Mouse (Mus musculus) kidney, embryonic 14.5 days (tissue): ENCODE measurements around the gene 2300002M23Rik. TPM values are rescaled to one million over a fixed set of nuclear protein-coding genes. Genes with fewer than 3 reads are reported as not detected.

Source experiments
- ATAC-seq: fragments of 200-750 bp; cut with Nextera tagmentation; 2 replicates; pipeline ENCODE4 v1.8.0; 2017; ENCODE audit warnings: moderate number of reproducible peaks, mild to moderate bottlenecking, moderate TSS enrichment, moderate library complexity; ENCODE audit not compliant: low FRiP score, low TSS enrichment
- H3K27ac ChIP-seq: fragments of 300-500 bp; sonication (generic); 2 replicates; pipeline ENCODE4 v1.5.1; 2014; ENCODE audit warnings: low read depth, mild to moderate bottlenecking, low read length, moderate library complexity, mixed read lengths
- H3K27me3 ChIP-seq: fragments of 300-500 bp; sonication (generic); 2 replicates; pipeline ENCODE4 v1.6.1; 2014; ENCODE audit warnings: mild to moderate bottlenecking, low read length; ENCODE audit not compliant: control insufficient read depth, insufficient read depth
- H3K36me3 ChIP-seq: fragments of 300-500 bp; sonication (generic); 2 replicates; pipeline ENCODE4 v1.6.1; 2014; ENCODE audit warnings: low read length, mixed read lengths; ENCODE audit not compliant: control insufficient read depth, insufficient read depth
- H3K4me1 ChIP-seq: fragments of 300-500 bp; sonication (generic); 2 replicates; pipeline ENCODE4 v1.6.1; 2014; ENCODE audit warnings: low read length, mixed read lengths; ENCODE audit not compliant: control insufficient read depth, insufficient read depth
- H3K4me2 ChIP-seq: fragments of 300-500 bp; sonication (generic); replicated peaks from 2 replicates; pipeline ENCODE4 v1.6.1; 2014; ENCODE audit warnings: low read depth, mild to moderate bottlenecking, low read length
- H3K4me3 ChIP-seq: fragments of 300-500 bp; sonication (generic); 2 replicates; pipeline ENCODE4 v1.5.1; 2014; ENCODE audit warnings: mild to moderate bottlenecking, low read length
- H3K9ac ChIP-seq: fragments of 300-500 bp; sonication (generic); 2 replicates; pipeline ENCODE4 v1.6.1; 2014; ENCODE audit warnings: low read depth, mild to moderate bottlenecking, low read length, moderate library complexity
- H3K9me3 ChIP-seq: fragments of 300-500 bp; sonication (generic); 2 replicates; pipeline ENCODE4 v1.6.1; 2016; ENCODE audit warnings: low read length; ENCODE audit not compliant: control insufficient read depth
- WGBS: fragments of 180-500 bp; shearing (Covaris S2); extraction: QIAGEN DNeasy Blood & Tissue Kit; methylation state at CpG from one replicate; pipeline ENCODE4 v1.1.7; 2014; 5-methylcytosine and 5-hydroxymethylcytosine counted together
- polyA plus RNA-seq: library from polyadenylated mRNA; unstranded; fragments of >200 nt; fragmentation: Nextera tagmentation; extraction: Ambion mirVana; gene quantifications from 2 replicates; pipeline ENCODE4 v1.2.1, GENCODE M21; 2014

The 2300002M23Rik gene
- polyA plus RNA-seq, 1 experiment from 2014 or later: not detected

DNA sequence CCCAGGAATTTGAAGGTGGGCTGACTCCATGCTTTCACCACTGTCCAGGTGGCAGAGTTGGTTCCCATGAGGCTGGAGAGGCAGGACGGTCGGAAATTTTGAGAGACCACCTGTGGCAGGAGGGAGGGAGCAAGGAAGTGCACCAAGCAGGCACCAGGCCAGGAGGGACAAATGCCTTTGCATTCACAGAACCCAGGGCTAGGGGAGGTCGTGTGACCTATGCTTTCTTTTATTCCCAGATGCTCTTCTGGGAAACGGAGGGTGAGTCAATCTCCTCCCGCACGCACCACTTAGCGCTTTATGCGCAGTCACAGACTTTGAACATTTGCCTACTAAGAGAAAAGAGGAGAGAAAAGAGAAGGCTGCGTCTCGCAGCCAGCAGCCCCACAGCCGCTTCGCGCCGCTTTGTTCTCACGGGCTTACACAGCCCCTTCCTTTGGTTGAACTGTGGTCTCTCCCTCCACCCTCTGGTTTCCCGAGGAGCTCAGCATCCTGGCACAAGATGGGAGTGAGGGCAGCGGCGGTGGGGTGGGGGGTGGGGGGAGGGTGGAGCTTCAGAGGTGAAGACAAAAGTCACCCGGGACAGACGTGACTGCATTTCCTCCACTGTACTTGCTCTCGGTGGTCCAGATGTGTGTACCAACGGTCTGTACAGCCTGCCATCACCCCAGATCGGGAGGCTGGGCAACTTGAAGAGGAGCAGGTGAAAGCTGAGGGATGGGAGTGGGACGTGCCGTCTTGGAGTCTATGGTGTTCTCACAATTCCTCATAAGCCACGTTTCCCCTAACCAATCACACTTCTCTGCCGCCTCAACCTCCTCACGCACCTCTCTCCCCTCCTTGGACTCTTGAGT, 2.1 kb downstream of the 2300002M23Rik start:
- Histone ChIP-seq H3K27me3 (peaks cover 18% of the 10 kb centered on the region), H3K4me2 (peak overlapping the region; percentile 41), H3K4me1 (peaks cover 3% of the 10 kb centered on the region; the same call in 1 of the 2 replicates), H3K36me3 (no peaks in the 10 kb centered on the region), H3K9ac (no peak overlapping the region), H3K9me3 (no peaks in the 10 kb centered on the region), H3K27ac (no peak overlapping the region), H3K4me3 (peak overlapping the region; percentile 20)
- WGBS: 5% methylated on average over 28 of the region's 28 CpGs
- ATAC-seq: no peak

DNA sequence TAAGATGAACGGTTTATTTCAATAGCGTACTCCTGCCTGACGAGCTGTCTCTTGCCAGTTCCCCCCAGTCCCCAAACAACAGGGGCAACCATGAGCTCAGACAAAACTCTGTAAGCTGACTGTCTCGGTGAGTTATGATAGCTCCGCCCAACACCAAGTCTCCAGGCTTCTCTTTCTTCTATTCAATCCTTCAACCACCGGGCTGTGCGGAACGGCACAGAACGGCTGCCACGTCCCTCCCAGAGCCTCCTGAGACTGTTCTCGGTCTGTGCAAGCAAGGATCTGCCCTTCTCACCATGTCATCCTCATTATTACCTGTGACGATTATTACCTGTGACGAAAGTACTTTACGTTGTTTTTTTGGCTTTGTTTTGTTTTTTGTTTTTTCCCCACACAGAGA, 3.6 kb downstream of the 2300002M23Rik start:
- Histone ChIP-seq H3K9ac (no peak overlapping the region), H3K27ac (no peak overlapping the region), H3K27me3 (peaks cover 18% of the 10 kb centered on the region), H3K36me3 (no peaks in the 10 kb centered on the region), H3K4me3 (no peak overlapping the region), H3K4me2 (no peak overlapping the region), H3K9me3 (no peaks in the 10 kb centered on the region), H3K4me1 (peaks cover 3% of the 10 kb centered on the region; the same call in 1 of the 2 replicates)
- no peak for ATAC-seq
- WGBS: 85% methylated on average over 14 of the region's 14 CpGs

DNA sequence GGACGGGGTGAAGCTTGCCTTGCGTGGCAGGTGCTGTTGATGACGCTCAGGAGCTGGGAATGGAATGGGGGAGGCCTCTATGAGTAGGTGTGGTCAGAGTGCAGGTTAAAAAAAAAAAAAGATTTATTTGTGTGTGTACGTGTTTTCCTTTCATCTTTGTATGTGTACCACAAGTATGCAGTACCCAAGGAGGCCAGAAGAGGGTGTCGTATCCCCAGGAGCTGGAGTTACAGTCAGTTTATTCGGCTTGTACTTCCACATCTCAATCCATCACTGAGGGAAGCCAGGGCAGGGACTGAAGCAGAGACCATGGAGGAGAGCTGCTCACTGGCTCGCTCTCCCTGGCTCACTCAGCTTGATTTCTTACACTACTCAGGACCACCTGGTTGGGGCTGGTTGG, 4.2 kb downstream of the 2300002M23Rik start:
- Histone ChIP-seq H3K27me3 (peaks cover 18% of the 10 kb centered on the region), H3K36me3 (no peaks in the 10 kb centered on the region), H3K4me2 (no peak overlapping the region), H3K27ac (no peak overlapping the region), H3K4me1 (peaks cover 3% of the 10 kb centered on the region; the same call in 1 of the 2 replicates), H3K9ac (no peak overlapping the region), H3K9me3 (no peaks in the 10 kb centered on the region), H3K4me3 (no peak overlapping the region)
- no peak for ATAC-seq
- 93% methylated on average over 7 of the region's 7 CpGs for WGBS

DNA sequence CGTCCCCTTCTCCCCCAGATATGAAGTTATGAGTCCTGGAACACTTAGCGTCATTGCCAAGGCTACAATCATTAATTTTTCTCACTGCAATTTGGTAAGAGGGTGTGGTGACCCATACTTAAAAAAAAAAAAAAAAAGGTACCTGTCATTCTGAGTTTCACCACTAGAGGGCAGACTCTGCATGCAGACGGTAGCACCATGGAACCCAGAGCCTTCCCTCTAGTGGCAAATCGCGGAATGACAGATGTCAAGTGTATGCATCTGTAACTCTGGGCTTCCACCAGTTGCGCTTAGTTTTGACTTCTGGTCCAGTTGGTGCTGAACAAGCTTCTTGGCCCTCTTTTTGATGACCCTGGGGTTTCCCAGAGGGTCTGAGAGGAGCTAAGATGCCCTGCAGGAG, 11.0 kb downstream of the 2300002M23Rik start:
- H3K4me2 ChIP-seq: no peak overlapping the region
- H3K4me1 ChIP-seq: no peaks in the 10 kb centered on the region
- H3K9me3 ChIP-seq: no peaks in the 10 kb centered on the region
- no peaks in the 10 kb centered on the region for H3K27me3 ChIP-seq
- no peak overlapping the region for H3K27ac ChIP-seq
- no peak overlapping the region for H3K4me3 ChIP-seq
- ATAC-seq: no peak
- no peaks in the 10 kb centered on the region for H3K36me3 ChIP-seq
- no peak overlapping the region for H3K9ac ChIP-seq
- WGBS: 21% methylated on average over 6 of the region's 6 CpGs

DNA sequence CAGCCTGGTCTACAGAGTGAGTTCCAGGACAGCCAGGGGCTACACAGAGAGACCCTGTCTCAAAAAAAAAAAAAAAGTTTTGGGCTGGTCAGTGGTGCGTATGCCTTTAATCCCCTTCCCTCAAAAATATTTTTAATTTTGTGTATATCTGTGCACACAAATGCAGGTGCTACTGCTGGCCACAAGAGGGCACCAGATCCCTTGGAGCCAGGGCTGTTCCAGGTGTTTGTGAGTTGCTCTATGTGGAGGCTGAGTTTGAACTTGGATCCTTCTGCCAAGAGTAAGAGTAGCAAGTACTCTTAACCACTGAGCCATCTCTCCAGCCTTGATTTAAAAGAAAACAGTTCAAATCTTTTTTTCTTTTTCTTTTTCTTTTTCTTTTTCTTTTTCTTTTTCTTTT, 15.7 kb downstream of the 2300002M23Rik start:
- no peak for ATAC-seq
- Histone ChIP-seq H3K4me3 (no peak overlapping the region), H3K27me3 (no peaks in the 10 kb centered on the region), H3K36me3 (no peaks in the 10 kb centered on the region), H3K4me2 (no peak overlapping the region), H3K9ac (no peak overlapping the region), H3K4me1 (no peaks in the 10 kb centered on the region), H3K9me3 (no peaks in the 10 kb centered on the region), H3K27ac (no peak overlapping the region)
- 96% methylated on average over 1 of the region's 1 CpGs for WGBS

DNA sequence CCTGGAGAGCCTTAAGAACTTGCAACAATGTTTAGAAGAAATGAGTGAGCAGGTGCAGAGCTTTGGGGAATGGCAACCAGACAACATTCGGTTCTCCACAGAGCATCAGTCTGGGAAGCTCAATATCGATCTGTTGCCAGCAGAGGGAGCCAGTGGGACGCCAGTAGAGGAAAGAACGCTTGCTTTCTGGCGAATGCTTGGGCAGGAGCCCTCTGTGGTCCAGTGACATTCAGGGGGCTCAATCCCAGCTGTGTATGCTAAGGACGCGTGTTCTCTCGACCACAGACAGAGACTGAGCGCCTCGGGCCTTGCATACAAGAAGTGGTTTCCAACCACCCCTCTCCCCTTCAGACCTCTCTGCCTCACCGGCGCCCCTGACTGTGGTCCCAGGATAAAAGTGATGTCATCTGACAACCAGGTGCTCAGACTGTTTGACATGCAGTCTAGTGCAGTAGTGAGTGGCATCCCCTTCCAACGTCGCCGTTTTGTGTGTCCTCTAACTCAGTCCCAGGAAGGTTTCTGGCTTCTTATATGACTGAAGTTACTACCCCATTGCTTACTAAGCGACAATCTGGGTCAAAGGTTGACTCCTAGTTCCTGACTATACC, 17.2 kb downstream of the 2300002M23Rik start:
- no peak overlapping the region for H3K9ac ChIP-seq
- H3K4me1 ChIP-seq: no peaks in the 10 kb centered on the region
- H3K9me3 ChIP-seq: no peaks in the 10 kb centered on the region
- ATAC-seq: peak; percentile 59
- no peaks in the 10 kb centered on the region for H3K27me3 ChIP-seq
- H3K36me3 ChIP-seq: no peaks in the 10 kb centered on the region
- H3K4me3 ChIP-seq: no peak overlapping the region
- no peak overlapping the region for H3K4me2 ChIP-seq
- H3K27ac ChIP-seq: no peak overlapping the region
- WGBS: 18% methylated on average over 16 of the region's 16 CpGs

DNA sequence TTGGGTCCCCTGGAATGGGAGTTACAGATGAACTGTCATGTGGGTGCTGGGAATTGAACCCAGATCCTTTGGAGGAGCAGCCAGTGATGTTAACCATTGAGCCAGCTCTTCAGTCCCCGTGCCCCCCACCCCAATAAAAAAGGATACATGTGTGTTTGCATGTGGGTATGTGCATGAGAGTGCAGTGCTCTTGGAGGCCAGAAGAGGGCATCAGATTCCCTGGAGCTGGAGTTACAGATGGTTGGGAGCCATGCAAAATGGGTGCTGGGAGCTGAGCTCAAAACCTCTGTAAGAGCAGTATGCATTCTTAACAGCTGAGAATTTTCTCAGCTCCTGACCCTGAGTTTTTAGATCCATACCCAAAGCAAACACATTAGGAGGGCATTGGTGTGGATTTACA, 20.0 kb downstream of the 2300002M23Rik start:
- no peak for ATAC-seq
- Histone ChIP-seq H3K36me3 (no peaks in the 10 kb centered on the region), H3K9me3 (no peaks in the 10 kb centered on the region), H3K4me3 (no peak overlapping the region), H3K27ac (no peak overlapping the region), H3K9ac (no peak overlapping the region), H3K4me1 (no peaks in the 10 kb centered on the region; the same call in 1 of the 2 replicates), H3K27me3 (no peaks in the 10 kb centered on the region), H3K4me2 (no peak overlapping the region)
- 78% methylated on average over 1 of the region's 1 CpGs for WGBS

DNA sequence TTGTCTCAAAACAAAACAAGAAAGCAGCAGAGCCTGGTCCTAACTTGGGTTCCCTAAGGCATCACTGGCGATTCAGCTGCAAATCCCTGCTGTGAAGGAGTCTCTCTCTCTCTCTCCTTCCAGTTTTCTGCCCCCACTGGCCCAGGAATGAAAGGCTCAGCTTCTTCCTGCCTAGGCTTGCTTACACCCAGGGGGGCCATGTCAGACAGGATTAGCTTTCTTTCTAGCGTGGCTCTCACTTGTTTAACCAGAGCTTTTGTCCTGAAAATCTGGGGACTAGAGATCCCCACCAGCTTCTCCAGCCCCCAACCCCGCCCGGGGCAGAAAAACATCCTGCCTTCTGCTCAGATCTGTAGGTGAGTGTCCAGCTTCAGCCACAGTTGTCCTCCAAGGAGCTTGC, 21.1 kb downstream of the 2300002M23Rik start:
- no peak overlapping the region for H3K4me2 ChIP-seq
- ATAC-seq: no peak
- H3K4me1 ChIP-seq: no peaks in the 10 kb centered on the region; the same call in 1 of the 2 replicates
- no peaks in the 10 kb centered on the region for H3K36me3 ChIP-seq
- H3K9ac ChIP-seq: no peak overlapping the region
- no peak overlapping the region for H3K4me3 ChIP-seq
- no peaks in the 10 kb centered on the region for H3K9me3 ChIP-seq
- no peak overlapping the region for H3K27ac ChIP-seq
- H3K27me3 ChIP-seq: no peaks in the 10 kb centered on the region
- 46% methylated on average over 4 of the region's 4 CpGs for WGBS
